Mouse (Mus musculus): ENCODE results near the gene Krtap11-1. TPM values are rescaled to one million over a fixed set of nuclear protein-coding genes. Genes with fewer than 3 reads are reported as not detected.

The Krtap11-1 gene
- polyA plus RNA-seq, 1 experiment from 2014 or later: not detected

- Histone ChIP-seq H3K9ac (ENCODE audit: low read length) (no peak overlapping the region; the same call in 1 of the 2 replicates), H3K4me1 (replicated peaks; ENCODE audit: control insufficient read depth, insufficient read depth, low read length) (peaks cover 16% of the 10 kb centered on the region; the same call in 1 of the 2 replicates), H3K9me3 (ENCODE audit: control insufficient read depth, low read length) (no peaks in the 10 kb centered on the region), H3K4me2 (ENCODE audit: low read depth, low read length, severe bottlenecking) (no peak overlapping the region), H3K4me3 (ENCODE audit: low read depth, low read length) (no peak overlapping the region), H3K27me3 (ENCODE audit: control insufficient read depth, insufficient read depth, low read length) (no peaks in the 10 kb centered on the region), H3K36me3 (ENCODE audit: control insufficient read depth, insufficient read depth, low read length) (no peaks in the 10 kb centered on the region), H3K27ac (ENCODE audit: low read depth, low read length) (peak overlapping the region; percentile 66)
- WGBS: 65% methylated on average over 7 of the region's 7 CpGs
- DNase-seq (ENCODE audit: low spot score): no peak
- ATAC-seq (replicated peaks; ENCODE audit: low FRiP score): peak; percentile 49
These were observed 41.1 kb downstream of the Krtap11-1 start for GRCm38 (mm10) chr16:89529846-89530245.

GRCm38 (mm10) chr16:89528380-89528779 lies 42.6 kb downstream of the Krtap11-1 start:
- Histone ChIP-seq H3K4me1 (replicated peaks; ENCODE audit: control insufficient read depth, insufficient read depth, low read length) (peaks cover 16% of the 10 kb centered on the region; the same call in 1 of the 2 replicates), H3K27me3 (ENCODE audit: control insufficient read depth, insufficient read depth, low read length) (no peaks in the 10 kb centered on the region), H3K4me2 (ENCODE audit: low read depth, low read length, severe bottlenecking) (no peak overlapping the region), H3K27ac (ENCODE audit: low read depth, low read length) (no peak overlapping the region), H3K4me3 (ENCODE audit: low read depth, low read length) (no peak overlapping the region), H3K36me3 (ENCODE audit: control insufficient read depth, insufficient read depth, low read length) (no peaks in the 10 kb centered on the region), H3K9me3 (ENCODE audit: control insufficient read depth, low read length) (no peaks in the 10 kb centered on the region), H3K9ac (ENCODE audit: low read length) (no peak overlapping the region)
- 69% methylated on average over 3 of the region's 3 CpGs for WGBS
- ATAC-seq (replicated peaks; ENCODE audit: low FRiP score): 0 out of 2 replicates have a peak, but pooled peaks have one; percentile 34
- DNase-seq (ENCODE audit: low spot score): no peak

DNA sequence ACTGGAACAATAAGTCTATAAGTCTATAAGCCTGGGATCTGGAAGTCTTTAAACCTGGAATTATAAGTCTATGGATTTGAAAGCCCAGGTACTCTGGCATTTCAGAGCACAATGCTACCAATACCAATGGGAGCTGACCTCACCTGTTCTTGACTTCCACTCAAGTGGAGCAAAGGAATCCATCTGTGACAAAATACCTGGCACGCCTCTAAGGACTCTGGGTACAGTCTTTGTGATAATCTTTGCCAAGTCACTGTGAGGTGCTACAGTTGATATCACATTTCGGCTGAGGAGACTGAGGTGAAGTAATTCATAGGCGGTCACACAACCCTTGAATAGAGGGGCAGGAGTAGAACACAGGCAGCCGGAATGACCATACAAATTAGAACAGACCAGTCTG lies 50.0 kb downstream of the Krtap11-1 start:
- no peak for ATAC-seq (replicated peaks; ENCODE audit: low FRiP score)
- WGBS: 93% methylated on average over 4 of the region's 4 CpGs
- H3K27ac ChIP-seq (ENCODE audit: low read depth, low read length): no peak overlapping the region

DNA sequence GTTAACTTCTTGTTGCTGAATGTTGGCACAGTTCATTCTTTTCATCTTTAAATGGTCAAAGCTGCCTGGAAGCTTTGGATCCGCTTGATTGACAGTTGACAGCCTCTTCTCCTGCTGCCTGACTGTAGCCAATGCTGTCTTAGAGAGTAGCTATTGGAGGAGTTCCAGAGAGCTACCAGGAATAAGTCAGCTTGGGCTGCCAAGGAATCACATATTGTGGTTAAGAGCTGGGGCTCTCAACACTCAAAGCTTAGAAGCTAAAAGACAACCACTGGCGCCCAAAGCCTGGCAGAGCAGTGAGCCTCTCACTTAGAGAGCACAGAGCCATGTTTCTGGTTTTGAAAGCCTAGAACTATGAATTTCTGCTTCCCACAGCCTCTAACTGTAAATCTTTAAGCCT lies 50.4 kb downstream of the Krtap11-1 start:
- no peaks in the 10 kb centered on the region for H3K27me3 ChIP-seq (ENCODE audit: control insufficient read depth, insufficient read depth, low read length)
- no peak overlapping the region for H3K4me3 ChIP-seq (ENCODE audit: low read depth, low read length)
- no peak overlapping the region for H3K27ac ChIP-seq (ENCODE audit: low read depth, low read length)
- H3K9ac ChIP-seq (ENCODE audit: low read length): no peak overlapping the region
- H3K4me1 ChIP-seq (replicated peaks; ENCODE audit: control insufficient read depth, insufficient read depth, low read length): no peaks in the 10 kb centered on the region
- no peak for DNase-seq (ENCODE audit: low spot score)
- no peak overlapping the region for H3K4me2 ChIP-seq (ENCODE audit: low read depth, low read length, severe bottlenecking)
- no peaks in the 10 kb centered on the region for H3K36me3 ChIP-seq (ENCODE audit: control insufficient read depth, insufficient read depth, low read length)
- no peak for ATAC-seq (replicated peaks; ENCODE audit: low FRiP score)
- no peaks in the 10 kb centered on the region for H3K9me3 ChIP-seq (ENCODE audit: control insufficient read depth, low read length)
- 83% methylated on average over 2 of the region's 2 CpGs for WGBS

More for the DNA sequence above, 50.0 kb downstream of the Krtap11-1 start:
- H3K9me3 ChIP-seq (ENCODE audit: control insufficient read depth, low read length): no peaks in the 10 kb centered on the region
- H3K4me1 ChIP-seq (replicated peaks; ENCODE audit: control insufficient read depth, insufficient read depth, low read length): no peaks in the 10 kb centered on the region
- no peak for DNase-seq (ENCODE audit: low spot score)
- no peaks in the 10 kb centered on the region for H3K27me3 ChIP-seq (ENCODE audit: control insufficient read depth, insufficient read depth, low read length)
- no peak overlapping the region for H3K9ac ChIP-seq (ENCODE audit: low read length)
- no peaks in the 10 kb centered on the region for H3K36me3 ChIP-seq (ENCODE audit: control insufficient read depth, insufficient read depth, low read length)
- no peak overlapping the region for H3K4me3 ChIP-seq (ENCODE audit: low read depth, low read length)
- no peak overlapping the region for H3K4me2 ChIP-seq (ENCODE audit: low read depth, low read length, severe bottlenecking)

Other genes with a start within 250 kb of the Krtap11-1 start
- gene Krtap21-1, start 167.3 kb downstream of the Krtap11-1 start, polyA plus RNA-seq (2014; fragmentation: Nextera tagmentation; extraction: Ambion mirVana): not detected in 2 replicates
- not detected in 2 replicates for gene Krtap6-2, start 151.1 kb downstream of the Krtap11-1 start, polyA plus RNA-seq (2014; fragmentation: Nextera tagmentation; extraction: Ambion mirVana)
- not detected in 2 replicates for gene Krtap8-1, start 83.2 kb downstream of the Krtap11-1 start, polyA plus RNA-seq (2014; fragmentation: Nextera tagmentation; extraction: Ambion mirVana)
- gene Krtap7-1, start 62.9 kb downstream of the Krtap11-1 start, polyA plus RNA-seq (2014; fragmentation: Nextera tagmentation; extraction: Ambion mirVana): not detected in 2 replicates